ENCODE assay signal across 16 mouse cellular contexts in genomic region chr11:22349945-22350344, GRCm38 (mm10).
"Had no signal": no experiment of that assay in that cellular context is flagged by ENCODE, and none has a peak within 500 bp of the region (broad histone marks: within the 10 kb centered on the region; RNA-seq: fewer than 3 reads in every experiment).

No protein-coding gene starts in this region.

- ATAC-seq: liver, embryonic 12.5 days; midbrain, embryonic 15.5 days had no signal

- DNase-seq: lung, adult 18-20 months; lung, embryonic 14.5 days; lung, postnatal 10 days; lung, postnatal 36 days; right cerebral cortex, postnatal 14 days; thymus, adult 2 months; thymus, postnatal 25 days; thymus, postnatal 4 days had no signal

- H3K36me3 ChIP-seq: liver, embryonic 12.5 days; midbrain, embryonic 12.5 days; midbrain, embryonic 15.5 days; neural tube, embryonic 12.5 days; stomach, embryonic 15.5 days had no signal

- H3K9ac ChIP-seq: liver, embryonic 12.5 days; liver, embryonic 14.5 days; lung, embryonic 14.5 days; midbrain, embryonic 12.5 days; midbrain, embryonic 15.5 days; neural tube, embryonic 12.5 days; stomach, embryonic 15.5 days had no signal

- H3K4me1 ChIP-seq: liver, embryonic 12.5 days; megakaryocyte, embryonic 14.5 days had no signal

- H3K4me3 ChIP-seq: liver, embryonic 12.5 days; megakaryocyte, embryonic 14.5 days; midbrain, embryonic 12.5 days; midbrain, embryonic 15.5 days; neural tube, embryonic 12.5 days; stomach, embryonic 15.5 days had no signal

- H3K4me2 ChIP-seq: liver, embryonic 12.5 days; lung, embryonic 14.5 days; midbrain, embryonic 12.5 days; midbrain, embryonic 15.5 days; neural tube, embryonic 12.5 days; stomach, embryonic 15.5 days had no signal

- H3K27me3 ChIP-seq: liver, embryonic 12.5 days; megakaryocyte, embryonic 14.5 days; midbrain, embryonic 12.5 days; midbrain, embryonic 15.5 days; neural tube, embryonic 12.5 days; stomach, embryonic 15.5 days had no signal

- H3K27ac ChIP-seq: liver, embryonic 12.5 days; liver, embryonic 14.5 days; macrophage; midbrain, embryonic 15.5 days; neural tube, embryonic 12.5 days; stomach, embryonic 15.5 days had no signal

- H3K9me3 ChIP-seq: liver, embryonic 12.5 days; megakaryocyte, embryonic 14.5 days; midbrain, embryonic 12.5 days; midbrain, embryonic 15.5 days; neural tube, embryonic 12.5 days; stomach, embryonic 15.5 days had no signal
